Mouse (Mus musculus) thymus, adult 2 months (tissue): Measurements from ENCODE around the gene Ppp3r1. TPM values are rescaled to one million over a fixed set of nuclear protein-coding genes. Genes with fewer than 3 reads are reported as not detected.

Experiments used
- DNase-seq: peaks from one replicate; pipeline ENCODE4 v3.0.0; 2021
- H3K27ac ChIP-seq: fragments of 200-500 bp; 2 replicates; pipeline ENCODE4 v1.5.1; 2012; ENCODE audit warnings: low read length, control low read depth; ENCODE audit not compliant: control insufficient read depth, insufficient read depth
- H3K27me3 ChIP-seq: fragments of 200-500 bp; 2 replicates; pipeline ENCODE4 v1.6.1; 2012; ENCODE audit warnings: mild to moderate bottlenecking, low read length, moderate library complexity, mixed read lengths; ENCODE audit not compliant: control insufficient read depth, insufficient read depth
- H3K36me3 ChIP-seq: fragments of 200-500 bp; 2 replicates; pipeline ENCODE4 v1.6.1; 2012; ENCODE audit warnings: mild to moderate bottlenecking, low read length, moderate library complexity; ENCODE audit not compliant: control insufficient read depth, insufficient read depth
- H3K4me1 ChIP-seq: fragments of 200-500 bp; replicated peaks from 2 replicates; pipeline ENCODE4 v1.6.1; 2012; ENCODE audit warnings: low read length; ENCODE audit not compliant: control insufficient read depth, insufficient read depth
- H3K4me3 ChIP-seq: fragments of 200-500 bp; 2 replicates; pipeline ENCODE4 v1.5.1; 2012; ENCODE audit warnings: mild to moderate bottlenecking, low read length, control low read depth, moderate library complexity; ENCODE audit not compliant: control insufficient read depth, insufficient read depth
- CTCF ChIP-seq: fragments of 200-500 bp; IDR thresholded peaks from 2 replicates; pipeline ENCODE4 v1.5.1; 2012; ENCODE audit warnings: mild to moderate bottlenecking, control low read depth, low read length, moderate library complexity, borderline replicate concordance; ENCODE audit not compliant: control insufficient read depth, poor library complexity, insufficient read depth; ENCODE audit errors: extremely low read depth
- POLR2A ChIP-seq: fragments of 200-500 bp; IDR thresholded peaks from 2 replicates; pipeline ENCODE4 v1.6.1; 2012; ENCODE audit warnings: mild to moderate bottlenecking, low read length, control low read depth, moderate library complexity; ENCODE audit not compliant: control insufficient read depth, poor library complexity, insufficient read depth; ENCODE audit errors: extremely low read depth
- WGBS: fragments of 180-500 bp; shearing (Covaris S2); methylation state at CpG from one replicate; pipeline ENCODE4 v1.1.7; 2018; 5-methylcytosine and 5-hydroxymethylcytosine counted together
- polyA plus RNA-seq: library from polyadenylated mRNA; depleted of rRNA; stranded (reverse); fragments of >200 nt; gene quantifications from 2 replicates; pipeline ENCODE4 v1.2.3, GENCODE M21; 2012

Ppp3r1 gene
- polyA plus RNA-seq, 1 experiment = 42.5 TPM

- WGBS = 100% methylated on average over 1 of the region's 1 CpGs
- Histone ChIP-seq H3K4me1 (no peaks in the 10 kb centered on the region; the same call in 1 of the 2 replicates), H3K4me3 (no peak overlapping the region)
Measured at GRCm38 (mm10) chr11:17176638-17177037, 17.6 kb downstream of the Ppp3r1 start.

GRCm38 (mm10) chr11:17180753-17181152 lies 21.7 kb downstream of the Ppp3r1 start:
- H3K27me3 ChIP-seq = no peaks in the 10 kb centered on the region
- TF ChIP-seq CTCF (no peak), POLR2A (no peak)
- no peaks in the 10 kb centered on the region for H3K36me3 ChIP-seq
- H3K4me3 ChIP-seq = no peak overlapping the region
- H3K27ac ChIP-seq = no peak overlapping the region
- no peak for DNase-seq
- H3K4me1 ChIP-seq = no peaks in the 10 kb centered on the region; the same call in 1 of the 2 replicates
- 58% methylated on average over 3 of the region's 3 CpGs for WGBS

More at GRCm38 (mm10) chr11:17176638-17177037, 17.6 kb downstream of the Ppp3r1 start:
- TF ChIP-seq CTCF = no peak
- no peak for TF ChIP-seq POLR2A
- Histone ChIP-seq H3K36me3 (no peaks in the 10 kb centered on the region), H3K27me3 (no peaks in the 10 kb centered on the region), H3K27ac (no peak overlapping the region)
- DNase-seq = no peak

DNA sequence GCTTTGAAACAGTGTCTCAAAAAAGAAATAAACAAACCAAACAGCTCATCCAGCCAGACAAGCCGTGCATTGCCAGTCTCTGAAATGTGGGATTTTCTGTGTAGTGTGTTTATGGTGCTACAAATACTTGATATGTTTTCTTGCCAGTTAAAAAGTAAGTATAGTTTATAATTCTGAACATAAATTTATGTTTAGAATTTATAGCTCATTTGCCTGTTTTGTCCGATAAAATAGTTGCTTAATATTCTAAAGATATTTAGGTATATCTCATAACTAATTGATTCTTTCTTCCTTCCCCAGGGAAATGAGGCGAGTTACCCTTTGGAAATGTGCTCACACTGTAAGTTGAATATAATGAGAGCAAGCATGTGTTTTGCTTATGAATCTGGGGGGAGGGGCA lies 22.7 kb downstream of the Ppp3r1 start, which contains the start of gene Wdr92:
TSS of gene Wdr92 (plus strand) at position 301 of the 400 bp plus-strand sequence.
- no peaks in the 10 kb centered on the region; the same call in 1 of the 2 replicates for H3K4me1 ChIP-seq
- no peak within 1 kb of the TSS for H3K4me3 ChIP-seq
- no peak within 1 kb of the TSS for H3K27ac ChIP-seq
- TF ChIP-seq CTCF = no peak
- TF ChIP-seq POLR2A = no peak
- no peak for DNase-seq
- no peaks in the 10 kb centered on the region for H3K27me3 ChIP-seq
- WGBS = 93% methylated on average over 3 of the region's 3 CpGs
- no peaks in the 10 kb centered on the region for H3K36me3 ChIP-seq

- TF ChIP-seq CTCF = no peak
- TF ChIP-seq POLR2A = no peak
- Histone ChIP-seq H3K36me3 (no peaks in the 10 kb centered on the region), H3K4me1 (no peaks in the 10 kb centered on the region; the same call in 1 of the 2 replicates), H3K4me3 (no peak overlapping the region), H3K27ac (no peak overlapping the region), H3K27me3 (no peaks in the 10 kb centered on the region)
- DNase-seq = no peak
- 89% methylated on average over 2 of the region's 2 CpGs for WGBS
Measured at GRCm38 (mm10) chr11:17183165-17183564, 24.1 kb downstream of the Ppp3r1 start.

DNA sequence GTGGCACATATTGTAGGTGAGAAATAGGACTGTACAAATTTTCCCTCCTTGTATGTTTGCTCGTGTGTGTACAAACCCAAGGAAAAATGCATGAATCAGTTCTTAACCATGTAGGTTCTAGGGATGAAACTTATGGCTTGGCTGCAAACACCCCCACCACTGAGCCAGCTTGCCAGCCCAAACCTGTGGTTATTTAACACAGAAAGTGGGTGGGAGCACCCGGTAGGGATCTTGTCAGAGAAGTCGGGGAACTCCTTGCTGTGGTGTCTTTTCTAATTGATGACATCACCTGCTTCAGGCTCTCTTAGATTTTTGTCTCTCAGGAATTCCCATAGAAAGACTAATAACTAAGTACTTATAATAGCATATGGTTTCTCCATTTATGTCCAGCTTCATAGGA lies 28.6 kb downstream of the Ppp3r1 start:
- Histone ChIP-seq H3K4me1 (peaks cover 2% of the 10 kb centered on the region; the same call in 1 of the 2 replicates), H3K4me3 (no peak overlapping the region), H3K27ac (no peak overlapping the region), H3K36me3 (no peaks in the 10 kb centered on the region), H3K27me3 (no peaks in the 10 kb centered on the region)
- no peak for DNase-seq
- TF ChIP-seq POLR2A = no peak
- TF ChIP-seq CTCF = no peak
- 88% methylated on average over 3 of the region's 3 CpGs for WGBS

- H3K27ac ChIP-seq = no peak overlapping the region
- TF ChIP-seq POLR2A (no peak), CTCF (no peak)
- WGBS = 96% methylated on average over 3 of the region's 3 CpGs
- H3K27me3 ChIP-seq = no peaks in the 10 kb centered on the region
- no peaks in the 10 kb centered on the region for H3K36me3 ChIP-seq
- peaks cover 2% of the 10 kb centered on the region; the same call in 1 of the 2 replicates for H3K4me1 ChIP-seq
- DNase-seq = no peak
- H3K4me3 ChIP-seq = no peak overlapping the region
Measured at GRCm38 (mm10) chr11:17188786-17189185, 29.7 kb downstream of the Ppp3r1 start.
